Mouse (Mus musculus) intestine, embryonic 16.5 days (tissue): ENCODE data around the gene Jmjd6. TPM values are rescaled to one million over a fixed set of nuclear protein-coding genes. Genes with fewer than 3 reads are reported as not detected.

Experiments used
- ATAC-seq: fragments of 200-750 bp; cut with Nextera tagmentation; 2 replicates; pipeline ENCODE4 v1.8.0; 2017; ENCODE audit warnings: moderate TSS enrichment, moderate library complexity
- H3K27ac ChIP-seq: fragments of 300-500 bp; sonication (generic); 2 replicates; pipeline ENCODE4 v1.5.1; 2014; ENCODE audit warnings: mild to moderate bottlenecking, low read length
- H3K27me3 ChIP-seq: fragments of 300-500 bp; sonication (generic); replicated peaks from 2 replicates; pipeline ENCODE4 v1.6.1; 2014; ENCODE audit warnings: low read length, control low read depth, mixed read lengths; ENCODE audit not compliant: control insufficient read depth, insufficient read depth
- H3K36me3 ChIP-seq: fragments of 300-500 bp; sonication (generic); 2 replicates; pipeline ENCODE4 v1.6.1; 2014; ENCODE audit warnings: low read length, control low read depth; ENCODE audit not compliant: control insufficient read depth, insufficient read depth
- H3K4me1 ChIP-seq: fragments of 300-500 bp; sonication (generic); 2 replicates; pipeline ENCODE4 v1.6.1; 2014; ENCODE audit warnings: low read length, control low read depth, mixed read lengths; ENCODE audit not compliant: control insufficient read depth, insufficient read depth
- H3K4me2 ChIP-seq: fragments of 300-500 bp; sonication (generic); 2 replicates; pipeline ENCODE4 v1.6.1; 2014; ENCODE audit warnings: low read depth, low read length, control low read depth
- H3K4me3 ChIP-seq: fragments of 300-500 bp; sonication (generic); 2 replicates; pipeline ENCODE4 v1.5.1; 2014; ENCODE audit warnings: mild to moderate bottlenecking, low read length
- H3K9ac ChIP-seq: fragments of 300-500 bp; sonication (generic); 2 replicates; pipeline ENCODE4 v1.6.1; 2014; ENCODE audit warnings: low read depth, low read length
- H3K9me3 ChIP-seq: fragments of 300-500 bp; sonication (generic); 2 replicates; pipeline ENCODE4 v1.6.1; 2016; ENCODE audit warnings: low read length, control low read depth; ENCODE audit not compliant: control insufficient read depth
- WGBS: fragments of 180-500 bp; shearing (Covaris S2); extraction: QIAGEN DNeasy Blood & Tissue Kit; methylation state at CpG from one replicate; pipeline ENCODE4 v1.1.7; 2014; 5-methylcytosine and 5-hydroxymethylcytosine counted together
- polyA plus RNA-seq: library from polyadenylated mRNA; unstranded; fragments of >200 nt; fragmentation: Nextera tagmentation; extraction: Ambion mirVana; gene quantifications from 2 replicates; pipeline ENCODE4 v1.2.1, GENCODE M21; 2015

The Jmjd6 gene
- polyA plus RNA-seq, 1 experiment from 2014 or later: 86.7 TPM

- no peak for ATAC-seq
- WGBS: 72% methylated on average over 15 of the region's 15 CpGs
- Histone ChIP-seq H3K27ac (no peak overlapping the region), H3K9me3 (no peaks in the 10 kb centered on the region), H3K36me3 (no peaks in the 10 kb centered on the region; the same call in 1 of the 2 replicates), H3K4me3 (no peak overlapping the region), H3K4me1 (peaks cover 11% of the 10 kb centered on the region), H3K27me3 (no peaks in the 10 kb centered on the region), H3K4me2 (no peak overlapping the region), H3K9ac (no peak overlapping the region)
These were observed 36.8 kb downstream of the Jmjd6 start for GRCm38 (mm10) chr11:116806136-116807071.

- WGBS: 83% methylated on average over 5 of the region's 5 CpGs
- Histone ChIP-seq H3K27me3 (no peaks in the 10 kb centered on the region), H3K36me3 (no peaks in the 10 kb centered on the region), H3K4me1 (peaks cover 3% of the 10 kb centered on the region; the same call in 1 of the 2 replicates), H3K4me2 (no peak overlapping the region), H3K9ac (no peak overlapping the region), H3K27ac (no peak overlapping the region), H3K9me3 (no peaks in the 10 kb centered on the region), H3K4me3 (no peak overlapping the region)
- ATAC-seq: no peak
These were observed 40.5 kb downstream of the Jmjd6 start for GRCm38 (mm10) chr11:116802709-116803108.

GRCm38 (mm10) chr11:116801106-116801505 is 42.1 kb downstream of the Jmjd6 start:
- ATAC-seq: no peak
- H3K36me3 ChIP-seq: no peaks in the 10 kb centered on the region
- WGBS: 78% methylated on average over 5 of the region's 5 CpGs

GRCm38 (mm10) chr11:116799364-116799763 is 43.9 kb downstream of the Jmjd6 start:
- WGBS: 84% methylated on average over 5 of the region's 5 CpGs
- Histone ChIP-seq H3K9me3 (no peaks in the 10 kb centered on the region), H3K36me3 (no peaks in the 10 kb centered on the region), H3K4me2 (no peak overlapping the region), H3K9ac (no peak overlapping the region), H3K4me1 (no peaks in the 10 kb centered on the region), H3K4me3 (no peak overlapping the region), H3K27me3 (no peaks in the 10 kb centered on the region), H3K27ac (no peak overlapping the region)
- ATAC-seq: no peak

More at GRCm38 (mm10) chr11:116801106-116801505, 42.1 kb downstream of the Jmjd6 start:
- Histone ChIP-seq H3K4me1 (no peaks in the 10 kb centered on the region), H3K27ac (no peak overlapping the region), H3K27me3 (no peaks in the 10 kb centered on the region), H3K4me2 (no peak overlapping the region), H3K4me3 (no peak overlapping the region), H3K9me3 (no peaks in the 10 kb centered on the region), H3K9ac (no peak overlapping the region)

Other genes starting within 250 kb of the Jmjd6 start
- gene Rhbdf2, start 216.4 kb downstream of the Jmjd6 start, polyA plus RNA-seq: 10.8 and 11.9 TPM in 2 replicates
- 1.4 and 1.9 TPM in 2 replicates for gene Prcd, start 189.9 kb downstream of the Jmjd6 start, polyA plus RNA-seq
- gene Cygb, start 189.1 kb downstream of the Jmjd6 start, polyA plus RNA-seq: 12.3 and 14.4 TPM in 2 replicates
- 0.07 TPM in 1 of 2 replicates, not detected in the other for gene St6galnac1, start 67.9 kb downstream of the Jmjd6 start, polyA plus RNA-seq
- 20.6 and 20.8 TPM in 2 replicates for gene Mxra7, start 15.4 kb downstream of the Jmjd6 start, polyA plus RNA-seq
- gene Mettl23, start 171 bp downstream of the Jmjd6 start, polyA plus RNA-seq: 58.4 and 65.8 TPM in 2 replicates
- 47.3 and 66.2 TPM in 2 replicates for gene Mfsd11, start 9.0 kb upstream of the Jmjd6 start, polyA plus RNA-seq
- gene Srsf2, start 9.6 kb upstream of the Jmjd6 start, polyA plus RNA-seq: 389 and 590 TPM in 2 replicates
- gene Mgat5b, start 75.4 kb upstream of the Jmjd6 start, polyA plus RNA-seq: 0.54 and 0.55 TPM in 2 replicates